Mouse (Mus musculus) C2C12 (cell line): ENCODE measurements around the gene Dnmt1.

Source experiments
- CTCF ChIP-seq: IDR thresholded peaks from one replicate; pipeline ENCODE4 v1.5.1; 2011; ENCODE audit not compliant: control insufficient read depth, insufficient read depth, insufficient read length
- MAX ChIP-seq: IDR thresholded peaks from one replicate; pipeline ENCODE4 v1.6.1; 2011; ENCODE audit warnings: mild to moderate bottlenecking, control low read depth
- MYOD1 ChIP-seq: IDR thresholded peaks from one replicate; pipeline ENCODE4 v1.6.1; 2011; ENCODE audit warnings: low read depth; ENCODE audit not compliant: control insufficient read depth, insufficient read length
- MYOG ChIP-seq: IDR thresholded peaks from one replicate; pipeline ENCODE4 v1.6.1; 2011; ENCODE audit not compliant: control insufficient read depth, insufficient read length; ENCODE audit errors: extremely low read depth

GRCm38 (mm10) chr9:20979181-20979580 is 19.5 kb upstream of the Dnmt1 start:
- TF ChIP-seq CTCF (no peak), MYOG (no peak), MAX (no peak), MYOD1 (no peak)
